Mouse (Mus musculus) intestine, postnatal 0 days (tissue): ENCODE measurements around the gene Pde5a. TPM values are rescaled to one million over a fixed set of nuclear protein-coding genes. Genes with fewer than 3 reads are reported as not detected.

Source experiments
- ATAC-seq: fragments of 200-750 bp; cut with Nextera tagmentation; 2 replicates; pipeline ENCODE4 v1.8.0; 2017; ENCODE audit warnings: mild to moderate bottlenecking, moderate TSS enrichment, moderate library complexity
- H3K27ac ChIP-seq: fragments of 300-500 bp; sonication (generic); 2 replicates; pipeline ENCODE4 v1.5.1; 2014; ENCODE audit warnings: mild to moderate bottlenecking, low read depth, low read length, moderate library complexity
- H3K27me3 ChIP-seq: fragments of 300-500 bp; sonication (generic); replicated peaks from 2 replicates; pipeline ENCODE4 v1.6.1; 2014; ENCODE audit warnings: low read length, mixed read lengths; ENCODE audit not compliant: control insufficient read depth, insufficient read depth
- H3K36me3 ChIP-seq: fragments of 300-500 bp; sonication (generic); 2 replicates; pipeline ENCODE4 v1.6.1; 2014; ENCODE audit warnings: mild to moderate bottlenecking, moderate library complexity; ENCODE audit not compliant: control insufficient read depth, insufficient read depth
- H3K4me1 ChIP-seq: fragments of 300-500 bp; sonication (generic); replicated peaks from 2 replicates; pipeline ENCODE4 v1.6.1; 2014; ENCODE audit warnings: antibody characterized with exemption, low read length, mixed read lengths; ENCODE audit not compliant: control insufficient read depth, insufficient read depth
- H3K4me2 ChIP-seq: fragments of 300-500 bp; sonication (generic); replicated peaks from 2 replicates; pipeline ENCODE4 v1.6.1; 2014; ENCODE audit warnings: low read depth, mild to moderate bottlenecking, moderate library complexity
- H3K4me3 ChIP-seq: fragments of 300-500 bp; sonication (generic); 2 replicates; pipeline ENCODE4 v1.5.1; 2014; ENCODE audit warnings: low read depth, low read length
- H3K9ac ChIP-seq: fragments of 300-500 bp; sonication (generic); 2 replicates; pipeline ENCODE4 v1.6.1; 2014; ENCODE audit warnings: mild to moderate bottlenecking, low read depth, low read length
- H3K9me3 ChIP-seq: fragments of 300-500 bp; sonication (generic); 2 replicates; pipeline ENCODE4 v1.6.1; 2016; ENCODE audit warnings: mixed run types; ENCODE audit not compliant: control insufficient read depth
- CTCF ChIP-seq: sonication (generic); IDR thresholded peaks from 2 replicates; pipeline ENCODE4 v1.5.1; 2016; ENCODE audit warnings: low read depth, mild to moderate bottlenecking, control low read depth, antibody characterized with exemption, moderate library complexity
- WGBS: fragments of 180-500 bp; shearing (Covaris S2); extraction: QIAGEN DNeasy Blood & Tissue Kit; methylation state at CpG from one replicate; pipeline ENCODE4 v1.1.7; 2014; 5-methylcytosine and 5-hydroxymethylcytosine counted together
- polyA plus RNA-seq: library from polyadenylated mRNA; unstranded; fragments of >200 nt; fragmentation: Nextera tagmentation; extraction: Ambion mirVana; gene quantifications from 2 replicates; pipeline ENCODE4 v1.2.1, GENCODE M21; 2015

Gene Pde5a
- polyA plus RNA-seq, 1 experiment from 2014 or later, result 9.0 TPM

DNA sequence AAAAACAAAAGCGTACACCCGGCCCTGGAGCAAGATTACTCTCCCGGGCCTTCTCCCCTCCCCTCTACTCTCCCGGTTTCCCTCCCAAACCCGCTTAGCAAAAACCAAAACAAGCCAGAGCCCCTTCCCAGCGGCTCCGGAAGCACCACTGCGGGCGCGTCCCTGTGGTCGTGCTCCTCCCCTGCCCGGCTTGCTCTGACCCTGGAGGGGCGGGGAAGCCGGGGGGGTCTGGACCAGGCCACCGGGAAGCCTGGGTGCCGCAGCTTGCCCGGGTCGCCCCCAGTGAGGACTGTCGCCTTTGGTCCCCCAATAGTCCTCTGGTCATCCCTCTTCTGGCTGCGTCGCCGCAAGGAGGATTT, 833 bp downstream of the Pde5a start:
- H3K4me1 ChIP-seq, result no peaks in the 10 kb centered on the region
- WGBS, result under 1% methylated on average over 22 of the region's 22 CpGs

DNA sequence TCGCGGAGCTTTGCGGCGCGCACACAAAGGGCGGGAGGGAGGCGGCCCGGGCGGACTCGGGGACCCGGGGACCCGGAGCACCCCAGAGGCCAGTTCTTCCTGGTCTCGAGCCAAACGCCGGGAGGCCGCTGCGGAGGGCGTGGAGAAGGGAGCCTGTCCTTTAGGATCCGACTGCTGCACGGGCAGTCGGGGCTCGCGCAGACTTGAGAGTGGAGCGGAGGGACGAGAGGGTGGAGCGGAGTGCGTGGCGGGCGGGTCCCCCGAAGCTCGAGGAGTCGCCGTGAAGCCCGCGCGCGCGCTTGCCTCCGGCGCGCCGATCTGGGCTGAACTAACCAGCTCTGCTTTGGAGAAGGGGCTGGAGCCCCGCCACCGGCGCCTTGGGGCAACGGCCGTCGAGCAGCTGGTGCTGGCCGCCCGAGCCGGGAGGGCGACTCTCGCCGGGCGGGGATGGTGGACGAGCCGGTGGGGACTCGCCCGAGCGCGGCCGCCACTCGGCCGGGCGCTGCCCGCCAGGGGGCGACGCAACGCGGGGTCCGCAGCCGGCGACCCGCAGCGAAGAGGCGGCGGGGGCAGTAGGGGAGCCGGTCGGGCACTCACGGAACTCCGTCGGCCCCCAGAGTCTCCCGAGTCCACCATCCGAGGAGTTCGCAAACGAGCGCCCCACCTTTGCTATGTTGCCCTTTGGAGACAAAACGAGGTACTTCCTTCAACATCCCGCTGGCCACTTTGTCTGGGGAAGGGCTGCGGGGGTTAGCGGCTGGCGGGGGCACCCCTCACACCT, 1.4 kb downstream of the Pde5a start:
- H3K4me2 ChIP-seq, result peak overlapping the region; percentile 95
- H3K4me3 ChIP-seq, result peak overlapping the region; percentile 89
- ATAC-seq, result peak; percentile 80
- under 1% methylated on average over 81 of the region's 92 CpGs for WGBS
- peak overlapping the region; percentile 88 for H3K9ac ChIP-seq
- H3K36me3 ChIP-seq, result no peaks in the 10 kb centered on the region
- no peaks in the 10 kb centered on the region for H3K27me3 ChIP-seq
- peak; percentile 70 for TF ChIP-seq CTCF
- H3K4me1 ChIP-seq, result no peaks in the 10 kb centered on the region
- no peaks in the 10 kb centered on the region for H3K9me3 ChIP-seq
- peak overlapping the region; percentile 96 for H3K27ac ChIP-seq

More for the DNA sequence above, 833 bp downstream of the Pde5a start:
- no peaks in the 10 kb centered on the region for H3K27me3 ChIP-seq
- H3K9me3 ChIP-seq, result no peaks in the 10 kb centered on the region
- H3K4me3 ChIP-seq, result peak overlapping the region; percentile 89
- peak; percentile 54 for ATAC-seq
- H3K4me2 ChIP-seq, result peak overlapping the region; percentile 95
- H3K9ac ChIP-seq, result peak overlapping the region; percentile 88
- TF ChIP-seq CTCF, result no peak
- no peaks in the 10 kb centered on the region for H3K36me3 ChIP-seq
- H3K27ac ChIP-seq, result peak overlapping the region; percentile 96

- H3K9me3 ChIP-seq, result no peaks in the 10 kb centered on the region
- no peaks in the 10 kb centered on the region for H3K4me1 ChIP-seq
- TF ChIP-seq CTCF, result no peak
- no peak for ATAC-seq
- peak overlapping the region; percentile 96 for H3K27ac ChIP-seq
- H3K27me3 ChIP-seq, result no peaks in the 10 kb centered on the region
- WGBS, result under 1% methylated on average over 13 of the region's 13 CpGs
- H3K4me3 ChIP-seq, result peak overlapping the region; percentile 89
- peak overlapping the region; percentile 88 for H3K9ac ChIP-seq
- no peaks in the 10 kb centered on the region for H3K36me3 ChIP-seq
- peak overlapping the region; percentile 95 for H3K4me2 ChIP-seq
Observed at GRCm38 (mm10) chr3:122730741-122731235, 2.0 kb downstream of the Pde5a start.

DNA sequence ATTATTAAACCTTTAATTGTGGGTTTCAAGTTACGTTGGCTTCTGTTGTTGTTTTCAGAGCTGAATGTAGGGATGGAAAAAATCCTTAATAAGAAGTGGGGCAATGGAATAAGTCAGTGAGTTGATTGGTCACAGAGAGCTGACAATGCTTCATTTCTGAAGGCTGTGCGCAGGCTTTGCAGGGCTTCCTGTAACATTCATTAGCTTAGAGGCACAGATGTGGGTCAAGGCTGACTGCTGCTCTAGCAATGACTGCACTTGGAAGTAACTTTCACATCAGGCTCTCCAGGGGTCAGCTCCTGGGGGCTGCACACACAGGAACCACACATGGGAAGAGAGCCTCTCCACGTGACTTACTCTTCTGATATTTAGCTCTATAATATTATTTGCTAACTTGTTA, 5.1 kb downstream of the Pde5a start:
- H3K27ac ChIP-seq, result no peak overlapping the region
- no peak for TF ChIP-seq CTCF
- 66% methylated on average over 3 of the region's 3 CpGs for WGBS
- no peaks in the 10 kb centered on the region for H3K36me3 ChIP-seq
- no peaks in the 10 kb centered on the region for H3K9me3 ChIP-seq
- no peak overlapping the region for H3K9ac ChIP-seq
- H3K4me3 ChIP-seq, result no peak overlapping the region
- H3K4me2 ChIP-seq, result no peak overlapping the region
- no peaks in the 10 kb centered on the region for H3K4me1 ChIP-seq
- no peak for ATAC-seq
- H3K27me3 ChIP-seq, result no peaks in the 10 kb centered on the region

DNA sequence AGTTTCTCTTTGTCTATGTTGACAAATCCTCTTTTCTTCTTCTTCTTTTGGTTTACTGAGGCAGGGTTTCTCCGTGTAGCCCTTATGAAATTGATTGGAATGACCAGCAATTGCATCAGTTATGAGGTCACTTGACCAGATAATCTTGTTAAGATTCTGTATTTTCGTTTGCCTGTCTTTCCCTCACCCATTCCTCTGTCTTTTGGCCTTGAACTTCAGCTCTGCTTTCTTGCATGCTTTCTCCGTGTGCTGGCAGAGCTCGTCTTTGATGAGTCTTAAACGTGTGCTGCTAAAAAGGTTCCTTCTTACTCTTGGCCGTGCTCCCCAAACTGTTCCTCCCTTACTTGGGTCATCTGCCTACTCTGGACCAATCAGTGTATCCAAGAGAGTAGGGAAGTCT, 5.6 kb downstream of the Pde5a start:
- Histone ChIP-seq H3K4me3 (no peak overlapping the region), H3K9me3 (no peaks in the 10 kb centered on the region), H3K27ac (no peak overlapping the region), H3K4me1 (no peaks in the 10 kb centered on the region), H3K4me2 (no peak overlapping the region), H3K27me3 (no peaks in the 10 kb centered on the region), H3K9ac (no peak overlapping the region), H3K36me3 (no peaks in the 10 kb centered on the region)
- no peak for ATAC-seq
- WGBS, result 65% methylated on average over 6 of the region's 6 CpGs
- TF ChIP-seq CTCF, result no peak

- Histone ChIP-seq H3K4me1 (no peaks in the 10 kb centered on the region), H3K4me3 (no peak overlapping the region), H3K27me3 (no peaks in the 10 kb centered on the region), H3K27ac (no peak overlapping the region), H3K9ac (no peak overlapping the region), H3K4me2 (no peak overlapping the region), H3K36me3 (peaks cover 6% of the 10 kb centered on the region), H3K9me3 (no peaks in the 10 kb centered on the region)
- 98% methylated on average over 15 of the region's 15 CpGs for WGBS
- ATAC-seq, result no peak
- no peak for TF ChIP-seq CTCF
Observed at GRCm38 (mm10) chr3:122739460-122739859, 10.7 kb downstream of the Pde5a start.
